Mouse (Mus musculus) heart, adult 2 months (tissue): ENCODE data around the gene Stx19. TPM values are rescaled to one million over a fixed set of nuclear protein-coding genes. Genes with fewer than 3 reads are reported as not detected.

ENCODE experiments used
- DNase-seq, 2 experiments: peaks; one replicate each; pipeline ENCODE4 v3.0.0; 2021
- H3K27ac ChIP-seq: fragments of 200-600 bp; 2 replicates; pipeline ENCODE4 v1.8.1; 2022
- H3K27me3 ChIP-seq: fragments of 200-500 bp; 2 replicates; pipeline ENCODE4 v1.6.1; 2012; ENCODE audit warnings: mild to moderate bottlenecking, low read length, inconsistent platforms, mixed read lengths; ENCODE audit not compliant: control insufficient read depth, insufficient read depth
- H3K36me3 ChIP-seq: fragments of 200-500 bp; 2 replicates; pipeline ENCODE4 v1.6.1; 2012; ENCODE audit warnings: low read length, inconsistent platforms; ENCODE audit not compliant: control insufficient read depth, insufficient read depth
- H3K4me1 ChIP-seq: fragments of 200-500 bp; 2 replicates; pipeline ENCODE4 v1.6.1; 2011; ENCODE audit warnings: low read length; ENCODE audit not compliant: control insufficient read depth, insufficient read depth
- H3K4me3 ChIP-seq: fragments of 200-600 bp; 2 replicates; pipeline ENCODE4 v1.8.1; 2022
- H3K79me2 ChIP-seq: fragments of 200-500 bp; replicated peaks from 2 replicates; pipeline ENCODE4 v1.6.1; 2012; ENCODE audit warnings: mild to moderate bottlenecking, inconsistent platforms, low read length, moderate library complexity, mixed read lengths; ENCODE audit not compliant: control insufficient read depth, insufficient read depth
- H3K9ac ChIP-seq: fragments of 200-500 bp; 2 replicates; pipeline ENCODE4 v1.6.1; 2012; ENCODE audit warnings: low read depth, mild to moderate bottlenecking, control low read depth, inconsistent platforms, low read length, mixed read lengths
- CTCF ChIP-seq: fragments of 200-600 bp; IDR thresholded peaks from 2 replicates; pipeline ENCODE4 v1.8.1; 2022; ENCODE audit warnings: antibody characterized with exemption, mild to moderate bottlenecking, moderate library complexity
- EP300 ChIP-seq: fragments of 200-500 bp; IDR thresholded peaks from 2 replicates; pipeline ENCODE4 v1.6.1; 2011; ENCODE audit warnings: low read depth, low read length, control low read depth; ENCODE audit not compliant: insufficient read depth
- POLR2A ChIP-seq: fragments of 200-500 bp; IDR thresholded peaks from 2 replicates; pipeline ENCODE4 v1.6.1; 2011; ENCODE audit warnings: mild to moderate bottlenecking, low read depth, low read length, control low read depth; ENCODE audit not compliant: insufficient read depth
- WGBS: fragments of 180-500 bp; shearing (Covaris S2); methylation state at CpG from one replicate; pipeline ENCODE4 v1.1.7; 2018; 5-methylcytosine and 5-hydroxymethylcytosine counted together
- intact Hi-C: fragments of 180-260 bp; cut with DNase I; formaldehyde crosslinking; loops from one replicate; pipeline ENCODE4 v1.15.1; 2025
- polyA plus RNA-seq: library from polyadenylated mRNA; depleted of rRNA; stranded (reverse); fragments of >200 nt; gene quantifications from 2 replicates; pipeline ENCODE4 v1.2.3, GENCODE M21; 2012
- total RNA-seq, 2 experiments: library from RNA; stranded (reverse); gene quantifications; 2 replicates each; pipeline ENCODE4 v1.2.3; 2021

Stx19 gene
- total and polyA plus RNA-seq, 3 experiments = 0.06 TPM; not detected in 2

- Histone ChIP-seq H3K4me3 (no peak overlapping the region), H3K9ac (no peak overlapping the region), H3K4me1 (no peaks in the 10 kb centered on the region), H3K27ac (no peak overlapping the region), H3K79me2 (no peaks in the 10 kb centered on the region), H3K27me3 (no peaks in the 10 kb centered on the region), H3K36me3 (no peaks in the 10 kb centered on the region; the same call in 1 of the 2 replicates)
- WGBS = 73% methylated on average over 1 of the region's 1 CpGs
- no peak for DNase-seq
- TF ChIP-seq POLR2A (no peak), CTCF (no peak), EP300 (no peak)
- intact Hi-C loops = no loop called here
Measured at GRCm38 (mm10) chr16:62796608-62797007, 17.9 kb upstream of the Stx19 start.

- Histone ChIP-seq H3K9ac (no peak overlapping the region), H3K4me1 (no peaks in the 10 kb centered on the region), H3K27me3 (no peaks in the 10 kb centered on the region), H3K79me2 (no peaks in the 10 kb centered on the region), H3K36me3 (no peaks in the 10 kb centered on the region; the same call in 1 of the 2 replicates), H3K4me3 (no peak overlapping the region), H3K27ac (no peak overlapping the region)
- WGBS = 63% methylated on average over 3 of the region's 3 CpGs
- intact Hi-C loops = no loop called here
- no peak for DNase-seq
- TF ChIP-seq CTCF = no peak
- TF ChIP-seq POLR2A = no peak
- no peak for TF ChIP-seq EP300
Measured at GRCm38 (mm10) chr16:62798808-62799207, 15.7 kb upstream of the Stx19 start.

- DNase-seq = no peak
- no peak for TF ChIP-seq POLR2A
- TF ChIP-seq EP300 = no peak
- no peak for TF ChIP-seq CTCF
- Histone ChIP-seq H3K27ac (no peak overlapping the region), H3K27me3 (no peaks in the 10 kb centered on the region), H3K36me3 (no peaks in the 10 kb centered on the region; the same call in 1 of the 2 replicates), H3K4me3 (no peak overlapping the region), H3K9ac (no peak overlapping the region), H3K4me1 (no peaks in the 10 kb centered on the region), H3K79me2 (no peaks in the 10 kb centered on the region)
- intact Hi-C loops = no loop called here
- 62% methylated on average over 4 of the region's 4 CpGs for WGBS
Measured at GRCm38 (mm10) chr16:62799426-62799825, 15.1 kb upstream of the Stx19 start.

- no peak overlapping the region for H3K9ac ChIP-seq
- no peaks in the 10 kb centered on the region for H3K27me3 ChIP-seq
- intact Hi-C loops = no loop called here
- no peak overlapping the region for H3K27ac ChIP-seq
- H3K79me2 ChIP-seq = no peaks in the 10 kb centered on the region
- H3K4me3 ChIP-seq = no peak overlapping the region
- 77% methylated on average over 3 of the region's 3 CpGs for WGBS
- no peak for TF ChIP-seq CTCF
- TF ChIP-seq EP300 = no peak
- no peak for TF ChIP-seq POLR2A
- H3K4me1 ChIP-seq = no peaks in the 10 kb centered on the region
- H3K36me3 ChIP-seq = no peaks in the 10 kb centered on the region; the same call in 1 of the 2 replicates
- DNase-seq = no peak
Measured at GRCm38 (mm10) chr16:62799839-62800238, 14.6 kb upstream of the Stx19 start.

GRCm38 (mm10) chr16:62804621-62805020 lies 9.9 kb upstream of the Stx19 start:
- intact Hi-C loops = no loop called here
- WGBS = 96% methylated on average over 3 of the region's 3 CpGs
- TF ChIP-seq EP300 (no peak), CTCF (no peak), POLR2A (no peak)

GRCm38 (mm10) chr16:62807249-62807979 lies 7.1 kb upstream of the Stx19 start:
- Histone ChIP-seq H3K4me3 (no peak overlapping the region), H3K36me3 (no peaks in the 10 kb centered on the region), H3K79me2 (no peaks in the 10 kb centered on the region), H3K27ac (no peak overlapping the region), H3K27me3 (no peaks in the 10 kb centered on the region), H3K4me1 (peaks cover 2% of the 10 kb centered on the region; the same call in 1 of the 2 replicates), H3K9ac (no peak overlapping the region)
- no peak for DNase-seq
- 60% methylated on average over 8 of the region's 8 CpGs for WGBS
- TF ChIP-seq CTCF = no peak
- no peak for TF ChIP-seq POLR2A
- TF ChIP-seq EP300 = no peak
- intact Hi-C loops = no loop called here

More at GRCm38 (mm10) chr16:62804621-62805020, 9.9 kb upstream of the Stx19 start:
- no peak for DNase-seq
- no peaks in the 10 kb centered on the region for H3K36me3 ChIP-seq
- H3K27me3 ChIP-seq = no peaks in the 10 kb centered on the region
- no peak overlapping the region for H3K9ac ChIP-seq
- H3K4me1 ChIP-seq = peaks cover 2% of the 10 kb centered on the region; the same call in 1 of the 2 replicates
- H3K4me3 ChIP-seq = no peak overlapping the region
- H3K79me2 ChIP-seq = no peaks in the 10 kb centered on the region
- no peak overlapping the region for H3K27ac ChIP-seq
